Mouse (Mus musculus): ENCODE data around the gene Rb1. TPM values are rescaled to one million over a fixed set of nuclear protein-coding genes. Genes with fewer than 3 reads are reported as not detected.

The Rb1 gene
- polyA plus RNA-seq, 1 experiment from 2014 or later = 13.0 TPM

DNA sequence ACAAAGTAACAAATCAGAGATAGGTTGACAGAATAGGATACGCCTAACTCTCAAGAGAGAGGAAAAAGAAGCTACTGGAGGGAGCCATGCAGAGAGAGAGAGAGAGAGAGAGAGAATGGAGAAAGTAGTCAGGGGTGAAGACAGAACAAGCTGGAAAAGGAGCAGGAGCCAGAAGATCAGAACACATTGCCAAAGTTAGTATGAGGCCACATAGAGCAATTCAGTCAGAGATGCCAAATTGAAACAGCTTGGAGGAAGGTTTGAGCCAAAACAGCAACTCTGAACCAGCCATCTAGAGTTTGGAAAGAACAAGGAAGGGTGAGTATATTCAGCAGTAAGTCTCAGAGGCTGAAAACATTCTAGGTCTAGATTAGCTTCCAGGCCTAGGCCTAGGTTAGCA is 108.6 kb downstream of the Rb1 start:
- Histone ChIP-seq H3K9me3 (ENCODE audit: control insufficient read depth, low read length) (no peaks in the 10 kb centered on the region), H3K4me2 (ENCODE audit: low read depth, low read length) (no peak overlapping the region), H3K27ac (ENCODE audit: low read length) (no peak overlapping the region), H3K4me3 (ENCODE audit: low read length) (no peak overlapping the region), H3K27me3 (replicated peaks; ENCODE audit: control insufficient read depth, insufficient read depth, low read length) (no peaks in the 10 kb centered on the region), H3K36me3 (ENCODE audit: control insufficient read depth, insufficient read depth, low read length) (no peaks in the 10 kb centered on the region), H3K9ac (ENCODE audit: low read depth, low read length) (no peak overlapping the region), H3K4me1 (ENCODE audit: control insufficient read depth, insufficient read depth, low read length) (no peaks in the 10 kb centered on the region)
- 77% methylated on average over 1 of the region's 1 CpGs for WGBS
- ATAC-seq = no peak

DNA sequence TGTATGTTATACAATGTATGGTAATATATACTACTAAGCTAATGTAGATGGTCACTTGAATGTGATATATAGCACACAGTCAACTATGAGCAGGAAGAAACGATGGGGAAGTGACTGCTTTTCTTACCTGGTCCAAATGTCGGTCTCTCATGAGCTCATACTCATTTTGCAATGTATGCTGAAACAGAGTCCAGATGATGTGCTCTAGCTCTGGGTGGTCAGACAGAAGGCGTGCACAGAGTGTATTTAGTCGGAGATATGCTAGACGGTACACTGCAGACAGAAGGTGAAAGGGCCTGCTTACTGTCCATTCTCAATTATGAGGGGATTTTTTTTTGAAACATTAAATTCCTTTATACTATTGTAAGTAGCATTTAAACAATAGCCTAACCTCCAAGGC is 114.1 kb downstream of the Rb1 start:
- Histone ChIP-seq H3K4me1 (ENCODE audit: control insufficient read depth, insufficient read depth, low read length) (no peaks in the 10 kb centered on the region), H3K9me3 (ENCODE audit: control insufficient read depth, low read length) (no peaks in the 10 kb centered on the region), H3K4me3 (ENCODE audit: low read length) (no peak overlapping the region), H3K27ac (ENCODE audit: low read length) (no peak overlapping the region), H3K4me2 (ENCODE audit: low read depth, low read length) (no peak overlapping the region), H3K9ac (ENCODE audit: low read depth, low read length) (no peak overlapping the region), H3K36me3 (ENCODE audit: control insufficient read depth, insufficient read depth, low read length) (no peaks in the 10 kb centered on the region), H3K27me3 (replicated peaks; ENCODE audit: control insufficient read depth, insufficient read depth, low read length) (no peaks in the 10 kb centered on the region)
- ATAC-seq = no peak
- 92% methylated on average over 5 of the region's 5 CpGs for WGBS

DNA sequence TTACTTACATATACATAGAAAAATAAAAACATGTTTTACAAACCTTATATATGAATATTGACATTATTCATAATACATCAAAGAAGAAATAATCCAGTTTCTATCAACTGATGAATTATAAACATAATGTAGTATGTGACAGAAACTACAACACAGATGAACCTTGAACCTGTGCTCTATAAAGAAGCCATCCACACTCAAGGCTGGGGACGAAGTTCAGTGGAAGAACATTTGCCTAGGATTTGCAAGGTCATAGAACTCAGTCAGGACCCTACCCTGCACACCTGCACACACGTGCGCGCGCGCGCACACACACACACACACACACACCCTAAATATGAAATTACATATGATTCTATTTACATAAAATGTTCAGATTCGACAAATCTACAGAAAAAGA is 115.4 kb downstream of the Rb1 start:
- 90% methylated on average over 8 of the region's 8 CpGs for WGBS

DNA sequence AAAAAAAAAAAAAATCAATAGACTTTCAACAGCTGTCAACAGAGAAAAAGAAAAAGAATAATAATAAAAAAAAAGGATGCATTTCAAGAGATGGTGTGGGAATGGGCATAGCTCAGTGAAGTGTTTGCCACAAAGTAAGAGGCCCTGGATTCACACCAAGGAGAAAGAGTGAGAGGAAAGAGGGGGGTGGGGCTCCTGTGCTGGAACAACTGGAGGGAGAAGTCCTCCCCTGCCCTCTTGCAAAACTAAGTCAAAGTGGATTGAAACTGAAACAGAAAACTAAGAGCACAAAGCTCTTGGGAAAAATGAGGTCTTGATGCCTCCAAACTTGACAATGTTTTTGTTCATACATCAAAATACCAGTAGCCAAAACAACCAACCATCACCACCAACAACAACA is 116.4 kb downstream of the Rb1 start:
- no peaks in the 10 kb centered on the region for H3K9me3 ChIP-seq (ENCODE audit: control insufficient read depth, low read length)
- ATAC-seq = no peak
- H3K36me3 ChIP-seq (ENCODE audit: control insufficient read depth, insufficient read depth, low read length) = no peaks in the 10 kb centered on the region
- no peak overlapping the region for H3K9ac ChIP-seq (ENCODE audit: low read depth, low read length)
- H3K27me3 ChIP-seq (replicated peaks; ENCODE audit: control insufficient read depth, insufficient read depth, low read length) = no peaks in the 10 kb centered on the region
- no peak overlapping the region for H3K27ac ChIP-seq (ENCODE audit: low read length)
- no peak overlapping the region for H3K4me3 ChIP-seq (ENCODE audit: low read length)
- no peaks in the 10 kb centered on the region for H3K4me1 ChIP-seq (ENCODE audit: control insufficient read depth, insufficient read depth, low read length)
- H3K4me2 ChIP-seq (ENCODE audit: low read depth, low read length) = no peak overlapping the region

More for the DNA sequence above, 115.4 kb downstream of the Rb1 start:
- peak; percentile 46; the same call in 1 of the 2 replicates for ATAC-seq
- Histone ChIP-seq H3K4me3 (ENCODE audit: low read length) (no peak overlapping the region), H3K9ac (ENCODE audit: low read depth, low read length) (no peak overlapping the region), H3K36me3 (ENCODE audit: control insufficient read depth, insufficient read depth, low read length) (no peaks in the 10 kb centered on the region), H3K4me1 (ENCODE audit: control insufficient read depth, insufficient read depth, low read length) (no peaks in the 10 kb centered on the region), H3K9me3 (ENCODE audit: control insufficient read depth, low read length) (no peaks in the 10 kb centered on the region), H3K4me2 (ENCODE audit: low read depth, low read length) (no peak overlapping the region), H3K27ac (ENCODE audit: low read length) (no peak overlapping the region), H3K27me3 (replicated peaks; ENCODE audit: control insufficient read depth, insufficient read depth, low read length) (no peaks in the 10 kb centered on the region)

DNA sequence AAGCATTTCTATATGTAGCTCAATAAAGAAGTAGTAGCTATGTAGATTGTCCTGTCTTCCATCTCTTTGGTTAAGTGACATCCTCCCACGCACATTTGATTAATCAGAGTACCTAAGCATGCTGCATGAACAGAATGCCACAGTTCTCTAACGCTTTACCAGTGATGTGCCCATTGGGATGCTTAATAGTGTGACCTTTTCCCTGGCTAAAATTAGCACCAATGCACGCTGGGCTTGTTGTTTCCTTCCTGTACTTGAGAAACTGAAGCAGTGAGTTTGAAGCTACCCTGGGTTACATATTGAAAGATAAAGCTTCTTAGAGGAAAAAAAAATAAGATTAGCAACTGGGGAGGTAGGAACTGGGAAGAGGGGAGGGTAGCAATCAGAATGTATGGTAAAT is 121.6 kb downstream of the Rb1 start:
- no peak overlapping the region for H3K4me3 ChIP-seq (ENCODE audit: low read length)
- no peak overlapping the region for H3K27ac ChIP-seq (ENCODE audit: low read length)
- H3K9ac ChIP-seq (ENCODE audit: low read depth, low read length) = no peak overlapping the region
- no peaks in the 10 kb centered on the region for H3K27me3 ChIP-seq (replicated peaks; ENCODE audit: control insufficient read depth, insufficient read depth, low read length)
- H3K4me1 ChIP-seq (ENCODE audit: control insufficient read depth, insufficient read depth, low read length) = no peaks in the 10 kb centered on the region
- no peak overlapping the region for H3K4me2 ChIP-seq (ENCODE audit: low read depth, low read length)
- ATAC-seq = no peak
- H3K9me3 ChIP-seq (ENCODE audit: control insufficient read depth, low read length) = no peaks in the 10 kb centered on the region
- 73% methylated on average over 3 of the region's 3 CpGs for WGBS
- H3K36me3 ChIP-seq (ENCODE audit: control insufficient read depth, insufficient read depth, low read length) = no peaks in the 10 kb centered on the region

DNA sequence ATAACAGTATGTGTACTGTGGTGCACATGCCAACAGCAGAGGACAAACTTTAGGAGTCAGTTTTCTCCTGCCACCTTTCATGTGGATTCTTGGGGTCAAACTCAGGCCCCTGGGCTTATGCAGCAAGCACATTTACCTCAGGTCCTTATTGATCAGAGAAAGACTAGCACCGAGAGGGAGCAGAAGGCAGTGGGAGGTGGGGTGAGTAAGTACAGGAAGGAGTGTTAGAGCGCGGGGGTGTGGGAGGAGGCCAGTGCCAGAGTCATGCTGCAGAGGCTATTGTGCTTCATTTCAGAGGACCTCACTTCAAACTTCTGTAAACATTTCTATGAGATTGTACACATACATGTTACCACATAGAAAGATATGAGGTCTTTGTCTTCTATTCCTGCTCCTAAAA is 124.2 kb downstream of the Rb1 start:
- H3K4me1 ChIP-seq (ENCODE audit: control insufficient read depth, insufficient read depth, low read length) = no peaks in the 10 kb centered on the region
- no peaks in the 10 kb centered on the region for H3K9me3 ChIP-seq (ENCODE audit: control insufficient read depth, low read length)
- no peak overlapping the region for H3K4me2 ChIP-seq (ENCODE audit: low read depth, low read length)
- 0 out of 2 replicates have a peak, but pooled peaks cover 4% of the 10 kb centered on the region for H3K36me3 ChIP-seq (ENCODE audit: control insufficient read depth, insufficient read depth, low read length)
- ATAC-seq = no peak
- H3K9ac ChIP-seq (ENCODE audit: low read depth, low read length) = no peak overlapping the region
- no peak overlapping the region for H3K4me3 ChIP-seq (ENCODE audit: low read length)
- H3K27me3 ChIP-seq (replicated peaks; ENCODE audit: control insufficient read depth, insufficient read depth, low read length) = no peaks in the 10 kb centered on the region
- 54% methylated on average over 3 of the region's 3 CpGs for WGBS
- H3K27ac ChIP-seq (ENCODE audit: low read length) = no peak overlapping the region

DNA sequence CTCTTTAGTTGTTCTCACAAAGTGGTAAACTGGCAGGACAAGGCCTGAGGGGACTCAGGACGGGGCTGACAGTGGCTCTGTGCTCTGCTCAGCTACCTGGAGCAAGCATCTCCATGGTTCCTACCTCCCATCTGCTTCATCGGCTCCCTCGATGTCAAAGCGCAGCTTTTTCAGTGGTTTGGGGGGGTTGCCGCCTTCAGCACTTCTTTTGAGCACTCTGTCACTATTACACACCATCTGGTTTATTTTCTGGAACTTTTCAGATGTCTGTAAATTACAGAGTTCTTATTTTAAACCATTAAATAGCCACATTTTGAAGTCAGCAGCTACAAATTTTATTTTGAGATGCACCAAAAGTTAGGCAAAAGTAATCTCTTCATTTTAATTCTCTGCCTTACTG is 126.6 kb downstream of the Rb1 start:
- ATAC-seq = no peak

DNA sequence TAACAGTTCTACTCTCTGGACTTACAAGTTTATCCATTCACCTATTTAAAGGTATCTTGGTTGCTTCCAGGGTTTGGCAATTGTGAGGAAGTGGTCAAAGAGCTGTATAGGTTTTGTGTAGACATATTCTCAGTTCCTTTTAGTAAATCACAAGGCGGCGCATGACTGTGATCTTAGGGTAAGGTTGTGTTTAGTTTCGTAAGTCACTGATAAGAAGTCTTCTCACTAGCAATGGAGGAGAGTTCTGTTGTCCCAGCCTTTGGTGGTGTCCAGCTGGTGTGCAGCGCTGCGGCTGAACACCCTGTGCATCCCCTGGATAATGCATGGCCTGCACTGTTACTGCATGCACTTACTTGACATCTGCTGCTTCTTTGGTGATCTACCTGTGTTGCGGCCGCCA is 138.7 kb downstream of the Rb1 start:
- Histone ChIP-seq H3K4me2 (ENCODE audit: low read depth, low read length) (no peak overlapping the region), H3K9ac (ENCODE audit: low read depth, low read length) (no peak overlapping the region), H3K4me3 (ENCODE audit: low read length) (no peak overlapping the region), H3K9me3 (ENCODE audit: control insufficient read depth, low read length) (no peaks in the 10 kb centered on the region), H3K27ac (ENCODE audit: low read length) (no peak overlapping the region), H3K27me3 (replicated peaks; ENCODE audit: control insufficient read depth, insufficient read depth, low read length) (no peaks in the 10 kb centered on the region), H3K36me3 (ENCODE audit: control insufficient read depth, insufficient read depth, low read length) (peaks cover 9% of the 10 kb centered on the region; the same call in 1 of the 2 replicates), H3K4me1 (ENCODE audit: control insufficient read depth, insufficient read depth, low read length) (no peaks in the 10 kb centered on the region)
- 0 out of 2 replicates have a peak, but pooled peaks have one; percentile 46 for ATAC-seq
- 91% methylated on average over 7 of the region's 7 CpGs for WGBS

More for the DNA sequence above, 126.6 kb downstream of the Rb1 start:
- Histone ChIP-seq H3K4me2 (ENCODE audit: low read depth, low read length) (no peak overlapping the region), H3K4me3 (ENCODE audit: low read length) (no peak overlapping the region), H3K9me3 (ENCODE audit: control insufficient read depth, low read length) (no peaks in the 10 kb centered on the region), H3K9ac (ENCODE audit: low read depth, low read length) (no peak overlapping the region), H3K4me1 (ENCODE audit: control insufficient read depth, insufficient read depth, low read length) (no peaks in the 10 kb centered on the region), H3K27me3 (replicated peaks; ENCODE audit: control insufficient read depth, insufficient read depth, low read length) (no peaks in the 10 kb centered on the region), H3K27ac (ENCODE audit: low read length) (no peak overlapping the region), H3K36me3 (ENCODE audit: control insufficient read depth, insufficient read depth, low read length) (peaks cover 8% of the 10 kb centered on the region; the same call in 1 of the 2 replicates)
- WGBS = 52% methylated on average over 5 of the region's 5 CpGs

DNA sequence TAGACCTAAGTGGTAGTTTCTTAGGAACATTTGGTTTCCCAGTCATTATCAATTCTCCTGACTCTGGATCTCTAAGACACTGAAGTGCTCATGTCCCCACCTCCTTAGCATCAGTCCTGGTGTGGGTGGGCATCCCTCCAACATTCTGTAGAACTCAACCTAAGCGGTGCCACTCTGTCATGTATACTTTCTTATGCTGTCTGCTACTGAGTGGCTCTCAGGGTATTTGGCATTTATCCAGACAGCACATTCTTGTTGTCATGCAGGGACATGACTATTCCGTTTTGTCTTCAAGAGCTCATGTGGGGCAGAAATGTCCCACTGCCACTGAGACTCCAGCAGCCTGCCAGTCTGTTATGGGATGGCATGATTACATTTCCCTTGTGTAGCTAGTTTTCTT is 144.5 kb downstream of the Rb1 start:
- ATAC-seq = no peak
- no peak overlapping the region for H3K4me2 ChIP-seq (ENCODE audit: low read depth, low read length)
- peaks cover 9% of the 10 kb centered on the region; the same call in 1 of the 2 replicates for H3K36me3 ChIP-seq (ENCODE audit: control insufficient read depth, insufficient read depth, low read length)
- no peaks in the 10 kb centered on the region for H3K27me3 ChIP-seq (replicated peaks; ENCODE audit: control insufficient read depth, insufficient read depth, low read length)
- WGBS = 71% methylated on average over 2 of the region's 2 CpGs
- peaks cover 4% of the 10 kb centered on the region; the same call in 1 of the 2 replicates for H3K4me1 ChIP-seq (ENCODE audit: control insufficient read depth, insufficient read depth, low read length)
- H3K27ac ChIP-seq (ENCODE audit: low read length) = no peak overlapping the region
- no peak overlapping the region for H3K9ac ChIP-seq (ENCODE audit: low read depth, low read length)
- H3K4me3 ChIP-seq (ENCODE audit: low read length) = no peak overlapping the region
- no peaks in the 10 kb centered on the region for H3K9me3 ChIP-seq (ENCODE audit: control insufficient read depth, low read length)

DNA sequence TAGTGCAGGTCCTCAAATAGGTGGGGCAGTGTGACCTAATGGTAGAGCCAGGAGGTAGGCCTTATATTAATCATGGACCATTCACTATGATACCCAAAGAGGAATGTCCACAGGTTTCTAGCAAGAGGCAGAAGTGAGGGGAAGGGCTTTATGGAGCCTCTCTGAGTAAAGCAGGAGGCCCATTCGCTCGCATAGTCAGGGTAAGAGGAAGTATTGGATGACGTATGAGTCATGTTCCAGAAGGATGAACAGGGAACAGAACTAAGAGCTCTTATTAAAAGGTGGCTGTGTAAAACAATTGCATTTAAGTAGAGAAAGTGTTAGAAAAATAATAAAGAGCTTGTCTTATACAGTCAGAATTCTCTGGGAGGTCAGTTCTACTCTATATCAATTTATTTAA is 145.0 kb downstream of the Rb1 start:
- H3K27me3 ChIP-seq (replicated peaks; ENCODE audit: control insufficient read depth, insufficient read depth, low read length) = no peaks in the 10 kb centered on the region
- H3K9ac ChIP-seq (ENCODE audit: low read depth, low read length) = no peak overlapping the region
- peaks cover 4% of the 10 kb centered on the region; the same call in 1 of the 2 replicates for H3K4me1 ChIP-seq (ENCODE audit: control insufficient read depth, insufficient read depth, low read length)
- no peaks in the 10 kb centered on the region for H3K9me3 ChIP-seq (ENCODE audit: control insufficient read depth, low read length)
- H3K27ac ChIP-seq (ENCODE audit: low read length) = no peak overlapping the region
- WGBS = 80% methylated on average over 3 of the region's 3 CpGs
- no peak overlapping the region for H3K4me2 ChIP-seq (ENCODE audit: low read depth, low read length)
- peak; percentile 50 for ATAC-seq
- no peak overlapping the region for H3K4me3 ChIP-seq (ENCODE audit: low read length)
- peaks cover 9% of the 10 kb centered on the region; the same call in 1 of the 2 replicates for H3K36me3 ChIP-seq (ENCODE audit: control insufficient read depth, insufficient read depth, low read length)

Data from intestine, embryonic 16.5 days (tissue).